Mouse (Mus musculus): ENCODE results near the gene Mtf1.

Mtf1 gene

DNA sequence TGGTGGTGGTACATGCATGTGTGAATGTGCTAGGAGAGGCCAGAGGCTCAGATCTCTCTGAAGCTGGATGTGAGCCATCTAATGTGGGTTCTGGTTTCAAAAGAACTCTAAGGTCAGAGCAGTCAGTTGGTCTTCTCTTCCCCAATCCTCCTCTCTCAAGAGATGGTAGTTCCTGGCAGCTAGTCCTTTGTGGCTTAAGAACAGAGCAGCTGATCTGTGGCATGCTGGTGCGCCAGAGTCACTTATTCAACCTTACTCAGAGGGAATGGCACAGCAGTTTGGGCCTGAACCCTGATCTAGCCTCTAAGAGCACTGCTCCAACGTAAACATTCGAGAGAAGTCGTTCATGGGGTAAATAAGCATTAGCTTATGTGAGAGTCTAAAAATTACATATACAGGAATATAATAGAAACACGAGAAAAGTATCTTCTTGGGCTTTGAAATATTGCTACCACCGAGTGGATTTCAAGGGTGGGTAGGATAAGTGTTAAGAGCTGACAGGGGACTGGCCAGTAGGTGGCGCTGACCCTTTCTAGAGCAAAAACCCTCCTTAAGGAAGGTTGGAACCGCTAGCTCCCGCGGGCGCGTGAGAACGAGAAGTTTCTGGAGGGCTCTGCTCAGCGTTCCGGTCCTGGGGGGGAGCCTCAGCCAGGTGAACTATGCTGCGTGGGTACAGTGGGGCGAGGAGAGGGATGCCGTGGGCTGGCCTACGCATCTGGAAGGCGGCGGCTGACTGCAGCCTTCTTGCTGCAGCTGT is at the start of gene Mtf1:
Gene Mtf1 (plus strand): TSS at position 553 of the 757 bp plus-strand sequence.
- peak; percentile 79 to 91 for DNase-seq (ENCODE audit: low spot score in 2 of 2)

GRCm38 (mm10) chr4:124752281-124753199 is 49.4 kb upstream of the Mtf1 start:
- DNase-seq (ENCODE audit: low spot score in 2 of 2), result peak; percentile 42 to 49

GRCm38 (mm10) chr4:124755526-124755925 is 46.4 kb upstream of the Mtf1 start:
- DNase-seq (ENCODE audit: low spot score in 2 of 2), result no peak

DNA sequence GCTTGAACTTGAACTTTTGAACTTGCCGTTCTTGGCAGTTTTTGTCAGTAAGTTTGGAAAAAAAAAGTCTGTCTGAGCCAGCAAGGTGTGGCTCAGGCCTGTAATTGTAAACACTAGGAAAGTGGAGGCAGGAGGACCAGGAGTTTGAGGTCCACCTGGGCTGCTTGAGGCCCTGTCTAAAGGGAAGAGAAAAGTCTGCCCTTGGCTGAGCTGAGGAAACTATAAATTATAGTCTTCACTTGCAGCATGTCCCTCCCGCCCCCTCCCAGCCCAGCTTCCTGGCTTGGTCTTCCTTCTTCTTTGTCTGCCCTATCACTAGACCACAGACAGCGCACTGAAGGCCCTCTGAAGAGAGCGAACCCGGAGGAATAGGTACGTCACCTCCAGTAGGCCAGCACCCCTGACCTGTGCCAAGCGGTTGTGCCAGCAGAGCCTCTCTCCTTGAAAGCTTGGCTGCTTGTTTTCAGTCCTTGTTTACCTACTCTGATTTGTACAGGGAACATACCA is 42.5 kb upstream of the Mtf1 start:
- no peak for DNase-seq (ENCODE audit: low spot score in 2 of 2)

DNA sequence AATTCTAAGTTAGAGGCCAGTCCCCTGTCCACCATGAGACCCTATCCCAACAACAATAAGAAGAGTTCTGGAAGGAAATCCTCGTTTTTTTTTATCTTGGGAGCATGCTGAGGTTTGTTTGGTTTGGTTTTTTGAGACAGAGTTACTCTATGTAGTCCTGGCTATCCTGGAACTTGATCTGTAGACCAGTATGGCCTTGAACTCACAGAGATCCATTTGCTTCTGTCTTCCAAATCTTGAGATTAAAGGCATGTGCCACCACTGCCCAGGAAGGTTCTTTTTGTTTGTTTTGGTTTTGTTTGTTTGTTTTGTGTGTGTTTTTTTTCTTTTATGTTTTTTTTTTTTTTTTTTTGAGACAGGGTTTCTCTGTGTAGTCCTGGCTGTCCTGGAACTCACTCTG is 40.7 kb upstream of the Mtf1 start:
- DNase-seq (ENCODE audit: low spot score in 2 of 2), result no peak

DNA sequence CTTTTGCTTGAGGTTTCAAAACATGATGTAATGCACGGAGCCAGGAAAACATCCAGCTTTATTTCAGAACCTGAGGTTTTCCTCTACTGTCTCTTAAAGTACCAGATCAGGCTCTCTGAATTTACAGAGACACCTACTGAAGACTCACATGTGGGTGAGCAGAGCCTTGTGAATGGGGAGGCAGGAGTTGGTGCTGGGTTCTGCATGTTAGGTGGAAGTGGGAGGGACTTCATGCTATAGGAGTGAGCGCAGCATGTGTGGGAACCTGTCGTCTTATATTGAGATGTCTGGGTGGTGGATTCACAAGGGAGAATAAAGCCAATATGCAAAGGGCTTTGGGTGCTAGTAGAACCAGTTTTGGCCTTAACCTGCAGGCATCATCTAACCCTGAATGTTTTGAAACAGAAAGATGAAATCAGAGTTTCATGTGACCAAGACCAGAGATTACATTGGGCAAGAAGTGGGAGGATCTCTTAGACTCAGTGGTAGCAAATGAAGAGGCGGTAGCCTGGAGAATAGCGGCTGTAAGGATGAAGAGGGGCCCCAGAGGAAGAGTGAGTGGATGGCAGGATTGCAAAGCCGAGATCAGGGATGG is 38.9 kb upstream of the Mtf1 start:
- no peak for DNase-seq (ENCODE audit: low spot score in 2 of 2)

- no peak for DNase-seq (ENCODE audit: low spot score in 2 of 2)
Observed at GRCm38 (mm10) chr4:124765802-124766565, 35.9 kb upstream of the Mtf1 start.

DNA sequence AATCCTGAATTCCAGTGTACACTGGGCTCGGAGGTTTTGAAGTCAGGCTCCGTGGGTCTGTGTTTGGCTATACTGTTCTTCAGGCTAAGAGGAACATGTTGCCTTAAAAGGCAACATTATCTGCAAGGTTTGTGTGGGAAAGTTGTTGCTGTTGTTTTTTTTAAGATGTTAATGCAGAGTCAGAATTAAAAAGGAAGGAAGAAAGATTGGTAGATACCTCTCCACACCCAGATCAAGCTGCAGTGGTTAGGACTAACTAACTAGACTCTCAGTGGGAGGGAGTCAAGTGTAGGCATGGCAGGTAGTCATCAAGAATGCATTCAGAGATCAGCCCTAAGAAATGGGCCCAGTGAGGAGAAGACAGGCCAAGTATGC is 35.4 kb upstream of the Mtf1 start:
- DNase-seq (ENCODE audit: low spot score in 2 of 2), result no peak

DNA sequence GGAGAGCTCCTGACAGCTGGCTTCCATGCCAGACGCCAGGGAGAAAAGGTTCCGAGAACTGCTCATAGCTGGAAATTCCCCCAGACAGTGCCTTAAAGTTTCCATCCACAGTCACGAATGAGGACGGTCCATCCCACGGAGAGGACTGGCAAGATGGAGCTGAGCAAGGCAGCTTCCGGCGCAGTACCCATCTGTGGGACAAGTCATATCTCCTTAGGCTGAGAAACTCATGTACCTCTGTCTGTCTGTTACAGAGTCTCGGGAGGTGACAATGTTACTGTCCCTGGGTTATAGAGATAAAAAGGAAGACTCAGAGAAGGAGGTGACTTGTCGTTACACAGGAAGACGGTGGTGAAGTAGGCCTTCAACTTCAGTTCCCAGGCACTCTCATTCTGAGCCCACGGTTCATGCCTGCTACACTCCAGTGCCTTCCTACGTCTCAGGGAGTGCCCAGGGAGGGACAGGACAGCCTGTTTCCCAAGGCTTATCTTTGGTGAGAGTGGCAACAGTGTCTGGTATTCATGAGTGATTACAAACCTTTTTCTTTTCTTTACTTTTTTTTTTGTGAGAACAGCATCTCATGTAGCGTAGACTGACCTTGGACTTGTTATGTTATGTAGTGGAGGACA is 32.8 kb upstream of the Mtf1 start:
- DNase-seq (ENCODE audit: low spot score in 2 of 2), result no peak

DNA sequence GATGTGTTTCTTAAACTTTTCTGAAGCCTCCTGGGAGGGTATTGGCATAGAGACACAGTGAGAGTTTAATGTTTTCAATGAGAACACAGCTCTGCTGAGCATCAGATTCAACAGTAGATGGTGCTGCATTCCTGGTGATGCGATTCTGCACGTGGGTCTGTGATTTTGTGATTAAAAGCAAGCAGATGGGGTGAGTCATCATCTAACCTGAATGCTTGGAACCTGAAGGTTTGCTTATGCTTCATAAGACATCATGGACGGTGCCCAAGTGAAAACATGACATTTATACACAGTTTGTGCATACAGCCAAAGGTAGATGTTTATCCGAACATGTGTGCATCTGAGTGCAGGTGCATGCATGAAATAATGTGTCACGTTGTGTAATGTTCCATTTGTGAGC is 31.3 kb upstream of the Mtf1 start:
- DNase-seq (ENCODE audit: low spot score in 2 of 2), result no peak

DNA sequence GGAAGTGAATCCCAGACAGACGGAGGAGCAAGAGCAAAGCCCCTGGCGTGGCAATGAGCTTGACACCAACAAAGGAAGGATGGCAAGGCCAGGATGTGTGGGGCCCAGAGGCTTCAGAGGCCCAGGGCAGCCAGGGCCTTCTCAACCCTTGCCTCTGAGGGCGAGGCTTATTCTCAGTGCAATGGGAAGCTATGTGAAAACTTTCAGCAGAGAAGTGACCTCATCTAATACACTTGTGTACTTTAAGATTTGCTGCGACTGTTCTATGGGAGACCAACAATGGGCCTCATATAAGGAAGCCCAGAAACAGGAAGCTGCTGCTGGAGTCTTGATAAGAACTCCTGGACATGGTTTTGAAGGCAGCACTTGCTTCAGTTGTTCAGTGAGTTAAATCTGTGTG is 29.8 kb upstream of the Mtf1 start:
- no peak for DNase-seq (ENCODE audit: low spot score in 2 of 2)

DNA sequence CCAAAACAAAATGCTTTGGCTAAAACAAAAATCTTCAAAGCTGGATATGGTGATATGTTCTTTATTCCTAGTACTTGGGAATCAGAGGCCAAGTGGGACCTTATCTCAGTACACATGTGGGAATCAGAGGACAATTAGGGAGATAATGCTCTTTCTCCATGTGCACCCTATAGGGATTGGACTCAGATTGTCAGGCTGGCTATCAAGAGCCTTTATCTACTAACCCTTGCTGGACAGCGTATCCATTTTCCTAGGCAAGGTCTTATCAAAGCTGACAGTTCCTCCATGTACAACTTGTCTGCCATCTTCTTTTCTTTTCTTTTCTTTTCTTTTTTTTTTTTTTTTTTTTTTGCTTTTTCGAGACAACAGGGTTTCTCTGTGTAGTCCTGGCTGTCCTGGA is 28.5 kb upstream of the Mtf1 start:
- DNase-seq (ENCODE audit: low spot score in 2 of 2), result no peak

DNA sequence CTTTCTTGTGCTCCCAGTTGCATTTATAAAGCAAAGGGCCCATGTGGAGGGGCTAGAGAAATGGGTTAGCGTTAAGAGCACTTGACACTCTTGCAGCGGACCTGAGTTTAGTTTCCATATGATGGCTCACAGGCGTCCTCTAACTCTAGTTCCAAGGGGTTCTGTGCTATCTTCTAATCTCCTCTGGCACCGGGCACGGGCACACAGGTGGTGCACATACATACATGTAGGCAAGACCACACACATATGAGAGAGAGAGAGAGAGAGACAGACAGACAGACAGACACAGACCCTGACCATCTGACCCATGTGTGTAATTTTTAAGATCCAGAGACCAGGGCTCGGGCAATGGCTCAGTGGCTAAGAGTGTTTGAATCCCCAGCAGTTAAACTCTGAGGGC is 27.9 kb upstream of the Mtf1 start:
- DNase-seq (ENCODE audit: low spot score in 2 of 2), result no peak

DNA sequence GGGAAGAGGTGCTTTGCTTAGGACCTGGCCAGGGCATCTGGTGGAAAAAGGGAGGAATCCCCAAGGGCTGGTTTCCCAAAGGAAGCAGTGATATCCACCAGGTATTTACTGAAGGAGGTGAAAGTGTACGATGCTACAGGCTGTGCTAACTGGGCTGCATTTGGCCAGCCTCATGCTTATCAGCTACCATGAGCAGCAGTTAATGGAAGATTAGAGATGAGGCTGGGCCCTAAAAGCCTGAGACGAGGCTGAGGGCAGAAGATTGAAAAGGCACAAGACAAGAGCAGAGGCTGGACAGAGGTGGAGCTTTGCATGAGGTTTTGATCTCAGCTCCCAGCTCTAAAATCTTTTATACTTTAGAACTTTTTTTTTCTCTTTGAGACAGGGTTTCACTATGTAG is 27.5 kb upstream of the Mtf1 start:
- DNase-seq (ENCODE audit: low spot score in 2 of 2), result no peak

GRCm38 (mm10) chr4:124781361-124781760 is 20.5 kb upstream of the Mtf1 start:
- no peak for DNase-seq (ENCODE audit: low spot score in 2 of 2)

GRCm38 (mm10) chr4:124782395-124782794 is 19.5 kb upstream of the Mtf1 start:
- no peak for DNase-seq (ENCODE audit: low spot score in 2 of 2)

DNA sequence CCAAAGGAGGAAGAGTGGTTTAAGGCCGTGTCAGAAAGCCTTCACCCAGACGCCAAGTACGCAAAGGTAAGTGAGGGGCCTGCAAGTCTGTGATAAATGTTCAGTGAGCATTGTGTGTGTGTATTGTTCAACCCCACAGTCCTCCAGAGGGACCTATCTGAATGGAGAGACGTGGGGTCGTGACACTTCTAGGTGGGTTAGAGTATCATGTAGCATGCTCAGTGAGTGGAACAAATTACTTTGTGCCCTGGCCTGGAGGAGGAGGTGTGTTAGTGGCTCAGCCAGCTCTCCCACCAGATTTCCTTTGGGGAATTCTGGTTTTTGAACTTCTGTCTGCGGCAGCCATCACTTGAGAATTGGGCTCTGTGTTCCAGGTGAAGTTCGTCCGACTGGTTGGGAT is 18.0 kb upstream of the Mtf1 start:
- DNase-seq (ENCODE audit: low spot score in 2 of 2), result no peak

GRCm38 (mm10) chr4:124790013-124790412 is 11.9 kb upstream of the Mtf1 start:
- DNase-seq (ENCODE audit: low spot score in 2 of 2), result no peak

GRCm38 (mm10) chr4:124792114-124792513 is 9.8 kb upstream of the Mtf1 start:
- no peak for DNase-seq (ENCODE audit: low spot score in 2 of 2)

DNA sequence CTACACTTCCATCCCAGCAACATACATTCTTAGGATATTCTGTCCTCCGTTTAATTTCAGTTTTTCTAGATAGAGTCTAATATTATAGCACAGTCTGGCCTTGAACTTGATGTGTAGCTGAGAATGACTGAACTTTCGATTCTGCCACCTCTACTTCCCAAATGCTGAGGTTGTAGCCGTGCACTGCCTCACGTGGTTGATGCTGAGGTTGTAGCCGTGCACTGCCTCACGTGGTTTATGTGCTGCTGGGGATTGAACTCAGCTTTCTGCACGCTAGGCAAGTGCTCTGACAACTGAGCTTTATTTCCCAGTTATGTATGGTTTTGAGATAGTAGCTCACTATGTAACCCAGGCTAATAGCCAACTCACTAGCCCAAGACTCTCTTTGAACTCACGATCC is 5.8 kb upstream of the Mtf1 start:
- no peak for DNase-seq (ENCODE audit: low spot score in 2 of 2)

GRCm38 (mm10) chr4:124796913-124797312 is 5.0 kb upstream of the Mtf1 start:
- DNase-seq (ENCODE audit: low spot score in 2 of 2), result no peak
